Mouse (Mus musculus) adrenal gland, adult (tissue): ENCODE measurements around the gene Klhl29.

ENCODE experiments used
- DNase-seq, 2 experiments: peaks; one replicate each; pipeline ENCODE4 v3.0.0; 2022 to 2023; ENCODE audit warnings: low spot score in 1 of 2; ENCODE audit not compliant: inconsistent age in 2 of 2

Klhl29 gene

GRCm38 (mm10) chr12:5073191-5073590 is 302.3 kb downstream of the Klhl29 start:
- no peak for DNase-seq

- no peak for DNase-seq
Observed at GRCm38 (mm10) chr12:5070131-5070530, 305.4 kb downstream of the Klhl29 start.

- no peak for DNase-seq
Observed at GRCm38 (mm10) chr12:5067590-5067989, 307.9 kb downstream of the Klhl29 start.

GRCm38 (mm10) chr12:5048104-5048503 is 327.4 kb downstream of the Klhl29 start:
- DNase-seq: no peak

- no peak for DNase-seq
Observed at GRCm38 (mm10) chr12:5044141-5044540, 331.3 kb downstream of the Klhl29 start.

- no peak for DNase-seq
Observed at GRCm38 (mm10) chr12:5038008-5038407, 337.5 kb downstream of the Klhl29 start.

GRCm38 (mm10) chr12:5029035-5029434 is 346.4 kb downstream of the Klhl29 start:
- no peak for DNase-seq
